Mouse (Mus musculus) bone marrow, adult 2 months (tissue): ENCODE measurements around the gene Lasp1.

ENCODE experiments used
- CTCF ChIP-seq: fragments of 200-500 bp; IDR thresholded peaks from 2 replicates; pipeline ENCODE4 v1.5.1; 2011; ENCODE audit warnings: low read length, control low read depth; ENCODE audit not compliant: control insufficient read depth, insufficient read depth
- POLR2A ChIP-seq: fragments of 200-500 bp; IDR thresholded peaks from 2 replicates; pipeline ENCODE4 v1.6.1; 2011; ENCODE audit warnings: low read depth, mild to moderate bottlenecking, control low read depth, low read length, borderline replicate concordance; ENCODE audit not compliant: control insufficient read depth

GRCm38 (mm10) chr11:97836541-97836940 is 37.7 kb downstream of the Lasp1 start:
- TF ChIP-seq CTCF (no peak), POLR2A (no peak)
